Mouse (Mus musculus): ENCODE results near the gene Tmed5.
"Not testable (repeated sequence)": the region's sequence is repeated elsewhere in the genome, so short reads cannot be mapped to it uniquely, and the experiment has no call there.

The Tmed5 gene

DNA sequence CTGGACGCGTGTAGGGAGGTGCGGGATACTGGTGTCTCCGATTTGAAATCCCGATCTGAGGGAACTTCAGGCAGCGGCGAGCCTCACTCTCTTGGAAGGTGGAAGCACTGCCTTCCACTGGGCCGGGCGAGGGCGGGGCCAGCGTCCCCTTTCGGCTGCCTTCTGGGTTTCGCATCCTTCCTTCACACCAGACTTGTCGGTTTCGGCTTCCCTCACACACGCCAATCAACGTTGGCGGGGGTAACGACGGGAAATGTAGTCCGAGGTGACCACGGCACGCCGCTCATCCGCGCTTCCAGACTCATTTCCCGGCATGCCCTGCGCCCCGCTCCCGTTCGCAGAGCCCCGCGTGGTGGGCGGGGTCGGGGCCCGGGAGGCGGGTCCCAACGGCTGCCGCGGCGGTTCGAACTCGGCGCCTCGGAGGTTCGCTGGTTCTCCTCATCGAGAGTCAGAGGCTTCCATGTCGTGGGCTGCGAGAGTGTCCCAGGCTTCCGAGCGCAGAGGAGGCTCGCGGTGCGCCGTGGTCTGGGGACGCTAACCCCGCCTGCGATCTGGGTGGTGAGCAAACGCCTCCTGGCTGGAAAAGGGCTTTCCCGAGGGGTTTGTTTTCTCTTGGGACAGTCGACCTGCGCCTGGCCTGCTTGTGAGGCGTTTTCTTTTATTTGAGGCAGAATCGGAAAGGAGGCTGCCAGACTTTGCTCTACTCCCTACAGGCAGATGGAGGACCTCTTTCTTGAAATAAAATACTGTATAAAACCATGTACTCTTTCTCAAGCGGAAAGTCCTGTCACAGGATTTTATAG, at the start of gene Tmed5, which contains the start of gene Ccdc18:
Tmed5 (minus strand) TSS at position 180 of the 803 bp plus-strand sequence.
Ccdc18 (plus strand) TSS at position 435 of the 803 bp plus-strand sequence.
- DNase-seq = peak; percentile 98

DNA sequence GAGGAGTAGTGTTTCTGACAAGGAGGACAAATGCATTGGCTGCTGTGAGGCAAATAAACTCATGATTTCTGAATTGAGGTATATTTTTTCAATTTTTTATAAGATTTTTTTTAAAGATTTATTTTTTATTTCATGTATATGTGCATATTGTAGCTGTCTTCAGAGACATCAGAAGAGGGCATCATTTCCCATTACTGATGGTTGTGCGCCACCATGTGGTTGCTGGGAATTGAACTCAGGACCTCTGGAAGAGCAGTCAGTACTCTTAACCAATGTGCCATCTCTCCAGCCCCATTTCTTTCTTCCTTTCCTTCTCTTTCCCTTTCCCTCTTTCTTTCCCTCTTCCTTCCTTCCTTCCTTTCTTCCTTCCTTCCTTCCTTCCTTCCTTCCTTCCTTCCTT, 31.3 kb upstream of the Tmed5 start:
- DNase-seq = peak; percentile 33

- DNase-seq = no peak
Measured at GRCm38 (mm10) chr5:108160796-108161195, 28.4 kb upstream of the Tmed5 start.

GRCm38 (mm10) chr5:108152592-108152991, 20.2 kb upstream of the Tmed5 start:
- no peak for DNase-seq

- peak; percentile 54 for DNase-seq
Measured at GRCm38 (mm10) chr5:108131849-108132440, 475 bp downstream of the Tmed5 start.

DNA sequence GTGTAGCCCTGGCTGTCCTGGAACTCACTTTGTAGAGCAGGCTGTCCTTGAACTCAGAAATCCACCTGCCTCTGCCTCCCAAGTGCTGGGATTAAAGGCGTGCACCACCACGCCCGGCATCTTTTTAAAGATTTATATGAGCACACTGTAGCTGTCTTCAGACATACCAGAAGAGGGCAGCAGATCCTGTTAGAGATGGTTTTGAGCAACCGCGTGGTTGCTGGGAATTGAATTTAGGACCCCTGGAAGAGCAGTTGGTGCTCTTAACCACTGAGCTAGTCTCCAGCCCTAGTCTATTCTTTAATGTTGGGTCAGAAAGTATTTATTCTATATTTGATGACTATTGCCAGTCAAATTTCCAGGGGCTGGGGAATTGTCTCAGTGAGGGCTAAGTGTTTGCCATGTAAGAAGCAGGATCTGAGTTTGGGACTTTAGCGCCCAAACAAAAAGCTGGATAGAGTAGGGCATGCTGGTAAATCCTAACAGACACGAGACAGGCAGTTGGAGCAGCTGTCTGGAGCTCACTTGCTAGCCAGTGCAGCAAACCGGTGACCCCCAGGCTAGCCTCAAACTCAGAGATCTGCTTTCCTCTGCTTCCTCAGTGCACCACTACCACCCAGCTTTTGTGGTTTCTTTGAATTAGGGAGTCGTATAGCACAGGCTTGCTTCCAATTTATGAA, 12.1 kb downstream of the Tmed5 start:
- no peak for DNase-seq

DNA sequence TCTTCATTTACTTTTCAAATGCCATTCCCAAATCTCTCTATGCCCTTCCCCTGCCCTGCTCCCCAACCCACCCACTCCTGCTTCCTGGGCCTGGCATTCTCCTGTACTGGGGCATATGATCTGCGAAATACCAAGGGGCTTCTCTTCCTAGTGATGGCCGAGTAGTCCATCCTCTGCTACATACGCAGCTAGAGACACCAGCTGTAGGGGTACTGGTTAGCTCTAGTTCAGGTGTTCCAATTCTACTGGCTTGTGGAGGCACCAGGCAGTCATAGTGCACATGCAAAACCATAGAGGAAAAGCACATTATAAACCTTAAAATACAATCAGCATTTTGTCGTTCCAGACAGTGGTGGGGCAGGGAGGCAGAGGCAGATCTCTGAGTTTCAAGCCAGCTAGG, 14.7 kb downstream of the Tmed5 start:
- no peak for DNase-seq

GRCm38 (mm10) chr5:108109346-108109745, 23.1 kb downstream of the Tmed5 start:
- DNase-seq = no peak

DNA sequence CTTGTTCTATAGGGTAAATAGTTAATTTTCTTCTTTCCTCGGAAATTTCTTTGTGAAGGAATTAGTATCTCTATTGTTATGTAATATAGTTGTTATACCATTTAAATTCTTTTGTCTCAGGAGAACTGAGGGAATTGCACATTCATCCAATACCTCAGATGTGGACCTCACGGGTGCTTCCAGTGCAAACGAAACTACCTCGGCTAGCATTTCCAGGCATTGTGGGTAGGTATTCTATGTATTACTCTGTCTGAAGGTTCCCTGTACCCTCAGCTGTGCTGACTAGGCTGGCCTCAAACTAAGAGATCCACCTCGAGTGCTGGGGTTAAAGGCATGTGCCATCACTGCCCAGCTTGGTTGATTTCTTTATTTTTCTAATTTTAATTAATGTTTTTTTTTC, 28.1 kb downstream of the Tmed5 start:
- no peak for DNase-seq

DNA sequence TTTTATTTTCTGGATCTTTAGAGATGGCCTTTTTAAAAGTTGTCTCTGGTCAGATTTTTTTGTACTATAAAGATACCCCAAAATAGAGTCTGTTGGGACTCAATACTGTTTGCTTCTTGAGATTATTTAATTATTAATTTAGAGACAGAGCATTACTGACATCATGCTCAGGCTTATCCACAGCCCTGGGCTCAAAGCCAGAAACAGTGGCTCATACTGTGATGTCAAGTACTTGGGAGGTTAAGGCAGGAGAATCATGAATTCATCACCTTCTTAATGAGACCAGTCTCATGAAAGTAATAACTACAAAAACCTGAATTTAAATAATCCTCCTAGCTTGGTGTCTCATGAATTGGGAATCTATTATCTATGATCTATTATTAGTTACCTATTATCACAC, 32.2 kb downstream of the Tmed5 start:
- DNase-seq = no peak

DNA sequence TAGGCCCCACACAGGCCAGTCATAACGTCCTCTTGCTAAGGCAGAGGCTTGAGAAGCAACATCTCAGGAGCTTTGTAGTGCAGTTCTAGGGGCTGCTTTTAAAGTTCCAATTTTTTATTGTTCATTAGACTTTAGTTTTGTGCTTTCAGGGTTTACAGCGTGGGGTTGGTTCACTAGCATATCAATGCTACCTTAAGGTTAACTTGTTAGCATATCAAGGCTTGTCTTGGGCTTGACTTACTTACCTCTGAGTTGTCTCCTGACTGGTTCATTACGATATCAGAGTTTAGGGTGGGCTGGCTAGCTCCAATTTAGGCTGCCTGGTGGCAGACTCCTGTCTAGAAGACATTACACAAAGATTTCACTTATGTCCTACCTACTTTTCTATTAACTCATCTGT, 34.7 kb downstream of the Tmed5 start:
- DNase-seq = no peak

GRCm38 (mm10) chr5:108092731-108093130, 39.7 kb downstream of the Tmed5 start:
- DNase-seq = not testable (repeated sequence)

DNA sequence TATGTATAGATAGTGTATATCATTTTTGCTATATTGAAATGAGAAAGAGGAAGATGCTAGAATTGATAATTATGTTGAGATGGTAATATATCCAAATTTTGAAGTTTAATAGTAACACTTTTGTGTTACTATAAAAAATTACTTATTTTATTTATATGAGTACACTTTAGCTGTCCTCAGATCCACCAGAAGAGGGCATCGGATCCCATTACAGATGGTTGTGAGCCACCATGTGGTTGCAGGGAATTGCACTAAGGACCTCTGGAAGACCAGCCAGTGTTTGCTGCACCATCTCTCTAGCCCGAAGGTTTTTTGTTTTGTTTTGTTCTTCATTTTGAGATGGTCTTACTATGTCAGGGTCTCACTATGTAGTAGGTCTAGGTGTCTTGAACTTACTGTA, 47.0 kb downstream of the Tmed5 start:
- DNase-seq = no peak

DNA sequence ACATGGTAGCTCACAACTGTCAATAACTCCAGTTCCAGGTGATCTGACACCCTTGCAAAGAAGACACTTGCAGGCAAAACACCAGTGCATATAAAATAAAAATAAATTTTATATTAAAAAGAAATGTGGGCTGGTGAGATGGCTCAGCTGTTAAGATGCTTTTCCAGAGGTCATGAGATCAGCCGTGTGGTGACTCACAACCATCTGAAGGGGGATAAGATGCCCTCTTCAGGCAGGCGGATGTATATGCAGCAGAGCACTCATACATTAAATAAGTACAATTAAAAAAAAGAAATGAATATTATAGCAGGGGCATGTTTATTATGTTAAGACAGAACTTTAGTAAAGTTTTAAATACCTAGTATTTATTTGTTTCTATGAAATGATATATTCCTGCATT, 50.0 kb downstream of the Tmed5 start:
- peak; percentile 12 for DNase-seq

DNA sequence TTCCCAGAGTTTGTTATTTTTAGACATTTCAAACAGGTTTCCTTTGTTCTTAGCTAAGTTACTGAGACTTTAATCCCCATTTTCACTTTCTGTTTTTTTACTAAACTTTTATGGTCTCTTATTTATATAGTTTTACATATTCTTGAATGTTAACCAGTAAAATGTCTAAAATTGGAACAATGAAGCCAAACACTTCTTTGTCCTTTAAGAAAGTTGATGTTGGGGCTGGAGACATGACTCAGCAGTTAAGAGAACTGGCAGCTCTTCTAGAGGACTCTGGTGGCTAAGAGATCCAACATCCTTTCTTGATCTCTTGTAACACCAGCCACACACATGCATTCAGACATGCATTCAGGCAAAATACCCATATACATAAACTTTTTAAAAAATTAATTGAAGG, 52.8 kb downstream of the Tmed5 start:
- DNase-seq = no peak

DNA sequence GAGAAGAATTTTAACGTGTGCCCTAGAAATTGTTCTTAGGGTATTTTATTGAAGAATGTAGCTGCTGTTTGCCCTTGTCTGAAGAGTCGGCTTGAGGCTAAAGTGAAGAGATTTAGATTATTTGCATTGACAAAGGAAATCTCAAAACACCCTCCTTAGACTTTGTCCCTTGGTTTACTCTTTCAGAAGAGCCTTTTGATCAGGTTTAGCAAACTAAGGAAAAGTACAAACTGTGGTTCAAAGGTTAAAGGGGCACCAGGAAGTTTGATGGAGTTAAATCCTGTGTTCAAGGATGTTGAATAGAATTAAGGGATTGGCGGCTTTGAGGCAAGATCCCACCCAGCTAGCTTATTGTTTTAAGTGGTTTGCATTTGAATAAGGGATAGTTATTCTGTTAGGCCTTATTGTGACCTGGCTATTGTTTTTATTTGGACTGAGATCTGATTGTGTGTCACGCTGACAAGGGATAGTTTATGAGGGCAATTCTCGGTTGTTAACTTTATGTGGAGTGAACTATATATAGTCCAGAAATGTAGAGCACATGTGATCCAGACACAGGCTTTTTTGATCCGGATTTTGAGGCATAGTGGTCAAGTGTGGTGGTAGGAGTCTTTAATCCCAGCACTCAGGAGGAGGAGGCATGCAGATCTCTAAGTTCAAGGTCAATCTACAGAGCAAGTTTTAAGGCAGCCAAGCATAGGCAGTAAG, 55.4 kb downstream of the Tmed5 start:
- no peak for DNase-seq

- no peak for DNase-seq
Measured at GRCm38 (mm10) chr5:108076241-108076640, 56.2 kb downstream of the Tmed5 start.

DNA sequence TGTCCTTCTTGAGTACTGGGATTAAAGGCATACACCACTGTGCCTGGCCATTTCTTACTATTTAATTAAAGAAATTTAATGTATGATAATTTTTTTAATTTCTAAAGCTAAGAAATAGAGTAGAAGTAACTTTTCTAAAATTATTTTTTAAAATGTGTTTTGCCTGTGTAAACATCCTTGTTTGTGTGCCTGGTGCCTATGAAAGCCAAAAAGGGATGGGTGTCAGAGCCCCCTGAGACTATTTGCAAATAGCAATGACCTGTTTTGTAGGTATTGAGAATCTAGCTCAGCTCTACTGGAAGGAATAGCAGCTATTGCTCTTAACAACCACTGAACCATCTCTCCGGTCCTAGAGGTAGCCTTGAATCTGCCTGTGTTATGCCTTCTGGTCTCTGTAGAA, 60.1 kb downstream of the Tmed5 start:
- no peak for DNase-seq

DNA sequence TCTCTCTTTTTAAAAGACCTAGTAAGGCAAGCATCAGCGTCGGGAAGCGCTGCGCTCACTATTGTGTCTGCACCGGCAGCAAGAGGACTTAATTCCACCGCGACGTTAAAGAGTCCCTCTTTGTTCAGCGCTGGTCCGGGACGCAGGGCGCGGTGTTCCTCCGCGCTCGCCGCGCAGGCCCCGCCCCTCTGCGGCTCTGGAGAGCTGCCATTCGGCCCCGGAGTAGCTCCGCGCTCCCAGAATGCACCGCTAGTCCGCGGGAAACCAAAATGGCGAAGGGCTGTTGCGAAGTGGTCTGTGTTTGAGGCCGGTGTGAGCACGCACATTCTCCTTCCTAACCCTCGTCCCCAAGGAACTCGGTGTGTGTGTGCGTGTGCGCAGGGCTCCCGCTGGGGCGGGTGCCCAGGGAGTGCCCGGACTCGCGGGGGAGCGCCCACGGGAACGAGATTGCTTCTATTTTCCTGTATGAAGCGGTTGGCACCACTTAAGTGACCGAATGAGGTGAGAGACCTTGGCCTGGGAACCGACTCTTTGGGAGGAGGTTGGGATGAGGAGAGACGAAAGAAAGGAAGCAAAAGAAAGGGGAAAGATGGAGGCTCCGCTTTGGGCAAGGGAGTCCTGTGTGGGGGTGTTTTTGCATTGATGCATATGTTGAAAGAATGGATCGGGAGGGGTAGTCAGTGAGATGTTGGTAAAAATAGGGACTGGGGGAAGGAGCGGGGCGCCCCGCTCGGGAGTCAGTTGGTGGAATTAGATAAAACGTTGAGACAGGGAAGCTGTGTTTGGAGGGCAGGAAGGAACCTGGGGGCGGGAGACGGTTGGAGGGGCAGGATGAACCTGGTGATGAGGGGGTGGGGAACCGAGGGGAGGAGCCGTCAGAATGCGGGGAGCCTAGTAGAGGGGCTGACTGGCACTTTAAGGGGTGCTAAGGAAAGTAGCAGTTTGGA, 66.7 kb downstream of the Tmed5 start, which contains the start of gene Mtf2:
Mtf2 (plus strand) TSS at position 210 of the 947 bp plus-strand sequence.
- peak; percentile 98 for DNase-seq

GRCm38 (mm10) chr5:108060413-108060812, 72.0 kb downstream of the Tmed5 start:
- no peak for DNase-seq
